In the genomic region with DNA sequence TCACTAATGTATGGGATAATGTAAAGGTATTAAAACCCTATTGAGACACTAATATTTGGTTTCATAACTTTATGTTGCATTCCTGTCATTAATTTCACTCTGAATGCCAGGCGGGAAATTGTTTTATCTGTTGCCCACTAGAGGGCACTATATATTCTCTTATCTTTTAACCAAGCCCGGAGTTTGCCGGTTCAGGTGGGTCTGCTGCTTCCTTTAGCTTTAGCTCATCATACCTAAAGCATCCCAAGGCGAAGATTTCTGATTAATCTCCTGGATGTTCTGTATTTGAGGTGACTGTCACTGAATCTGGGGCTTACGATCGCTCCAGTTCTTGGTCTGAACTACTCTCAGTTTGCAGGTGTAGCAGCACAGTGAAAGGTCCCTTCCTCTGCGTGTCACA, we compare ENCODE assay signal across 8 mouse cellular contexts. TPM values are rescaled to one million over a fixed set of nuclear protein-coding genes. Genes with fewer than 3 reads are reported as not detected.
DNase-seq lines count a peak whose midpoint lies in the region; ATAC-seq and TF ChIP-seq lines count a peak whose summit lies in the region.

No protein-coding gene starts in this region.

- no peak overlapping the region for H3K9ac ChIP-seq in neural tube, embryonic 11.5 days (ENCODE audit: low read length)
- H3K9ac ChIP-seq in forebrain, embryonic 13.5 days = no peak overlapping the region

- H3K27ac ChIP-seq in gastrocnemius, adult 2 months = no peak overlapping the region
- no peak overlapping the region for H3K27ac ChIP-seq in neural tube, embryonic 11.5 days (ENCODE audit: low read depth, low read length)
- H3K27ac ChIP-seq in forebrain, embryonic 13.5 days = no peak overlapping the region

- no peaks in the 10 kb centered on the region for H3K4me1 ChIP-seq in neural tube, embryonic 11.5 days (ENCODE audit: control insufficient read depth, insufficient read depth, low read length)
- H3K4me1 ChIP-seq in forebrain, embryonic 13.5 days = 0 out of 2 replicates have a peak, but pooled peaks cover 2% of the 10 kb centered on the region

- DNase-seq in gastrocnemius, adult 2 months = no peak
- no peak for DNase-seq in gastrocnemius, postnatal 4 days (ENCODE audit: low spot score in 2 of 2)
- peak; percentile 15 for DNase-seq in neural tube, embryonic 11.5 days (ENCODE audit: low spot score)
- no peak for DNase-seq in neural tube, embryonic 10.5 days (ENCODE audit: extremely low spot score, low spot score)
- peak; percentile 73 for DNase-seq in naive thymus-derived CD4-positive, alpha-beta T cell, adult 2 months (ENCODE audit: low read depth)
- no peak for DNase-seq in c-Kit-positive CD71-positive TER-119-positive erythroid progenitor cells, embryonic 14.5 days (ENCODE audit: low spot score)
- DNase-seq in ovary, postnatal 36 days (ENCODE audit: low spot score) = no peak

- no peaks in the 10 kb centered on the region for H3K9me3 ChIP-seq in neural tube, embryonic 11.5 days (ENCODE audit: control insufficient read depth, low read length)
- no peaks in the 10 kb centered on the region for H3K9me3 ChIP-seq in forebrain, embryonic 13.5 days (replicated peaks)

- ATAC-seq in neural tube, embryonic 11.5 days (ENCODE audit: insufficient read depth, low FRiP score, low TSS enrichment) = no peak
- peak; percentile 42; the same call in 1 of the 2 replicates for ATAC-seq in forebrain, embryonic 13.5 days

- no peak overlapping the region for H3K4me3 ChIP-seq in gastrocnemius, adult 2 months
- no peak overlapping the region for H3K4me3 ChIP-seq in neural tube, embryonic 11.5 days (ENCODE audit: low read depth, low read length)
- no peak overlapping the region for H3K4me3 ChIP-seq in forebrain, embryonic 13.5 days

- intact Hi-C loops in gastrocnemius, adult 2 months (cut with DNase I) = loop anchor here (1.0 kb wide), 1 partner anchor 30 kb away; no protein-coding TSS in a partner anchor

- 34% methylated on average over 7 of the region's 7 CpGs for WGBS in neural tube, embryonic 11.5 days
- WGBS in forebrain, embryonic 13.5 days = 27% methylated on average over 7 of the region's 7 CpGs

- H3K36me3 ChIP-seq in neural tube, embryonic 11.5 days (ENCODE audit: control insufficient read depth, insufficient read depth, low read length) = no peaks in the 10 kb centered on the region
- no peaks in the 10 kb centered on the region for H3K36me3 ChIP-seq in forebrain, embryonic 13.5 days (ENCODE audit: poor library complexity, severe bottlenecking)

- H3K4me2 ChIP-seq in neural tube, embryonic 11.5 days (ENCODE audit: low read depth) = no peak overlapping the region
- H3K4me2 ChIP-seq in forebrain, embryonic 13.5 days = no peak overlapping the region

- peak; percentile 81 for TF ChIP-seq CTCF in gastrocnemius, adult 2 months (IDR thresholded peaks at IDR 0.05)

- H3K27me3 ChIP-seq in neural tube, embryonic 11.5 days (ENCODE audit: control insufficient read depth, insufficient read depth, low read length) = no peaks in the 10 kb centered on the region
- no peaks in the 10 kb centered on the region for H3K27me3 ChIP-seq in forebrain, embryonic 13.5 days

RNA-seq across cellular contexts. Expression of gene Snx18, which starts 20.6 kb away (rescaled TPM):
- total RNA-seq in gastrocnemius, adult 2 months (2021) = 10 to 100 TPM in 1 of 2 experiments, 1 to 10 TPM in 1; 9.2 to 13.6 TPM
- 10 to 100 TPM; 30.7 to 36.4 TPM for total RNA-seq in gastrocnemius, postnatal 4 days (2021)
- 32.2 and 33.7 TPM in 2 replicates for polyA plus RNA-seq in neural tube, embryonic 11.5 days (2014; fragmentation: Nextera tagmentation; extraction: Ambion mirVana)
- 7.6 and 8.3 TPM in 2 replicates for polyA plus RNA-seq in forebrain, embryonic 13.5 days (2015; fragmentation: Nextera tagmentation; extraction: Ambion mirVana)

RNA-seq across cellular contexts. Expression of gene Hspb3, which starts 24.6 kb away (rescaled TPM):
- 10 to 100 TPM; 45.0 to 51.6 TPM for total RNA-seq in gastrocnemius, adult 2 months (2021)
- 10 to 100 TPM; 79.4 to 87.2 TPM for total RNA-seq in gastrocnemius, postnatal 4 days (2021)
- polyA plus RNA-seq in neural tube, embryonic 11.5 days (2014; fragmentation: Nextera tagmentation; extraction: Ambion mirVana) = 0.32 and 0.41 TPM in 2 replicates
- not detected in 2 replicates for polyA plus RNA-seq in forebrain, embryonic 13.5 days (2015; fragmentation: Nextera tagmentation; extraction: Ambion mirVana)

Comparison
In these comparisons a context has a peak if more than half of its experiments do, and no peak if none do; other contexts are left out.
1. DNase-seq: peak in neural tube, embryonic 11.5 days (single experiment) and naive thymus-derived CD4-positive, alpha-beta T cell, adult 2 months (single experiment); none in gastrocnemius, adult 2 months (single experiment), gastrocnemius, postnatal 4 days (0 of 2), neural tube, embryonic 10.5 days (single experiment), c-Kit-positive CD71-positive TER-119-positive erythroid progenitor cells, embryonic 14.5 days (single experiment) and ovary, postnatal 36 days (single experiment).